Mouse (Mus musculus) left cerebral cortex, adult 6 months (tissue): Measurements from ENCODE around the gene Cxcr1. TPM values are rescaled to one million over a fixed set of nuclear protein-coding genes. Genes with fewer than 3 reads are reported as not detected.

Experiments
- long read RNA-seq, 2 experiments: library from polyadenylated mRNA; unstranded; transcript quantifications; one replicate each; pipeline ENCODE4 v2.0.0; 2019 to 2020
- polyA plus RNA-seq: library from polyadenylated mRNA; unstranded; fragments of <200 nt; fragmentation: Nextera tagmentation; gene quantifications from 2 replicates; pipeline ENCODE4 v1.2.3, GENCODE M21; 2021

The Cxcr1 gene
- polyA plus RNA-seq, result not detected in 2 replicates
- long read RNA-seq, experiment 1, result 0 reads
- long read RNA-seq, experiment 2, result 0 reads

DNA sequence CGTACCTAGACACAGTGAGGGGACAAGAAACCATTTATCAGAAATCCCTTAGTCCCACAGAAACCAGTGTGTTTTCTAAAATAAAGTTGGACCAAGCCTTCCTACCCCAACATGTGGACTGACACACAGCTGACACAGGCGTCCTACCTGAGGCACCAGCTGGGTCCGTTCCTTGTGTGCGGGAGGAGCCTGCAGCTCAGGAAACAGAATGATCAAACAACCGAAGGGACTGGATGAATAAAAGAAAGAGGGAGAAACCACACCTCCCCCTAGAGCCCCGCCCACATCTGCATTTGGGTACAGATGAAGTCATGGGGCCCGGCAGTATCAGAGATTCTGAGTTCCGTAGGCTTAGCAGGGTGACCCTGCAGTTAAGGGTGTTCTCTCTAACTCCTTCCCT is at the start of gene Cxcr1:
Cxcr1 (minus strand) TSS at position 187 of the 400 bp plus-strand sequence.

DNA sequence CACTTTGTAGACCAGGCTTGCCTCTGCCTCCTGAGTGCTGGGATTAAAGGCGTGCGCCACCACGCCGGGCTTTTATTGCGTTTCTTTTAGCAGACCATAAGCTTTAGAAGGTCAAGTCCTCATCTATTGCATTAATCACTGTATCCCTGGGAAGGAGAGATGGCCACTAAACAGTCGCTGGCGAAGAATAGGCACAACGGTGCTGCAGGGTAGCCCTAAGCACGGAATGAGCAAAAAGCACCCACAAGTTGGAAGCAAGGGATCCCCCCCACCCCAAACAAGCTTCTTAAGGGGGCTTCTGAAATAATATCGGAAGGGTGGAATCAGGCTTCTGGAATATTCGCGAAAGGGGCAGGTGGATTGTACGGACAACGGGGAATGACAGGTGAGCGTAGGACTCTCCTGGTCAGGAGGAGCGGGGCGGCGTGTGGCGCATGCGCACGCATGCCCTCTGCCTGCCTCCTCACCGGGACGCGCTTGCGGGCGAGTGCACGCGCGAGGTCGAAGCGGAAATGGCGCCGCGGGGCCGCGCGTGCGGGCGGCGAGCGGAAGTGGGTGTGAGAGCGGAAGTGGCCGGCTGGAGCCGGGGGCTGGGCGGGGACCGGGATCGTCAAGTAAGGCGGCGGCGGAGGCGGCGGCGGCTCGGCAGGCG is 41.6 kb upstream of the Cxcr1 start, which contains the start of gene Arpc2:
Arpc2 (plus strand) TSS at position 147 of the 652 bp plus-strand sequence.

DNA sequence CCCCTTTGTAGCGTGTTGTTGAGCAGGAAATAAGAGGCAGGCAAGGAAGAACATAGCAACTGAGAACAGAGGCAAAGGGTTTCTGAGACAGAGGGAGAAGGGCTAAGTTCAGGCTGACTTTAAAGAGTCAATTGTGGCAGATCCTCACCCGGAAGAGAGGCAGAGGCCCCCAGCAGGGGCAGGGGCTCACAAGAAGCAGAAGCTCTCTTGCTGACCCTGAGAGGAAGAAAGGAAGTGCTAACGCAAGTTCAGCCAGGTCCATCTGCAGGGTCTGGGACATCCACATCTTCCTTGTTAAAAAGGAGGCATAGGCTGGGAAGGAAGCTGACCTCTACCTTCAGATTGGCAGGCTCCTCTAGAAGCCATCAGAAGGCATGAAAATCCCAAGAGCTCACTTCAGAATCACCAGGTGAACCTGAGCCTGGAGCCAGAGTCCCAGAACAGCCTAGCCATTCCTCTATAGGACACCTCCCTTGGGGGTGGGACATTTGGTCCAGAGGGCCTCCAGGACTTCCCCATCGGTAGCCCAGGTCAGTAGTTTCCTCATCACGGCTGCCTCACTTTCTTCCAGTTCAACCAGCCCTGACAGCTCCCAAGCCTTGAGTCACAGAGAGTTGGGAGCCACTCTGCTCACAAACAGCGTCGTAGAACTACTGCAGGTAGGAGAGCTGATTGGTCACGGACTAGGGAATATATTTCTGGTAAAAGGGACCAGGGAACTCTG is 40.8 kb downstream of the Cxcr1 start, which contains the start of gene Cxcr2:
Cxcr2 (plus strand) TSS at position 529 of the 724 bp plus-strand sequence.

Other genes with a start within 250 kb of the Cxcr1 start
- gene Tns1, start 70.2 kb downstream of the Cxcr1 start, polyA plus RNA-seq, result 8.0 and 15.0 TPM in 2 replicates
- gene Rufy4, start 69.1 kb downstream of the Cxcr1 start, polyA plus RNA-seq, result not detected in 2 replicates
- gene Cxcr2, start 40.6 kb downstream of the Cxcr1 start, polyA plus RNA-seq, result not detected in 2 replicates
- gene Arpc2, start 41.5 kb upstream of the Cxcr1 start, polyA plus RNA-seq, result 140 and 213 TPM in 2 replicates
- gene Gpbar1, start 83.9 kb upstream of the Cxcr1 start, polyA plus RNA-seq, result not detected in 2 replicates
- gene Aamp, start 90.1 kb upstream of the Cxcr1 start, polyA plus RNA-seq, result 211 and 254 TPM in 2 replicates
- 214 and 279 TPM in 2 replicates for gene Pnkd, start 90.3 kb upstream of the Cxcr1 start, polyA plus RNA-seq
- 28.0 and 40.1 TPM in 2 replicates for gene Tmbim1, start 111.0 kb upstream of the Cxcr1 start, polyA plus RNA-seq
- gene Catip, start 167.5 kb upstream of the Cxcr1 start, polyA plus RNA-seq, result 0.73 and 0.80 TPM in 2 replicates
- 1.5 and 2.1 TPM in 2 replicates for gene Slc11a1, start 180.6 kb upstream of the Cxcr1 start, polyA plus RNA-seq
- 4.5 and 7.5 TPM in 2 replicates for gene Ctdsp1, start 196.9 kb upstream of the Cxcr1 start, polyA plus RNA-seq
- 0.20 and 0.38 TPM in 2 replicates for gene Vil1, start 214.7 kb upstream of the Cxcr1 start, polyA plus RNA-seq